Mouse (Mus musculus) bone marrow, adult 2 months (tissue): Measurements from ENCODE around the gene Shisa5. TPM values are rescaled to one million over a fixed set of nuclear protein-coding genes. Genes with fewer than 3 reads are reported as not detected.

Experiments
- H3K27ac ChIP-seq: fragments of 200-500 bp; 2 replicates; pipeline ENCODE4 v1.5.1; 2012; ENCODE audit warnings: low read depth, mild to moderate bottlenecking, control low read depth, inconsistent platforms, low read length; ENCODE audit not compliant: control insufficient read depth, poor library complexity, insufficient read depth
- H3K4me1 ChIP-seq: fragments of 200-500 bp; 2 replicates; pipeline ENCODE4 v1.6.1; 2011; ENCODE audit warnings: low read length; ENCODE audit not compliant: control insufficient read depth, insufficient read depth
- H3K4me3 ChIP-seq: fragments of 200-500 bp; replicated peaks from 2 replicates; pipeline ENCODE3; 2011; ENCODE audit warnings: mild to moderate bottlenecking, low read depth, low read length, control low read depth; ENCODE audit not compliant: control insufficient read depth
- CTCF ChIP-seq: fragments of 200-500 bp; IDR thresholded peaks from 2 replicates; pipeline ENCODE4 v1.5.1; 2011; ENCODE audit warnings: low read length, control low read depth; ENCODE audit not compliant: control insufficient read depth, insufficient read depth
- POLR2A ChIP-seq: fragments of 200-500 bp; IDR thresholded peaks from 2 replicates; pipeline ENCODE4 v1.6.1; 2011; ENCODE audit warnings: low read depth, mild to moderate bottlenecking, control low read depth, low read length, borderline replicate concordance; ENCODE audit not compliant: control insufficient read depth
- WGBS: fragments of 180-500 bp; shearing (Covaris S2); methylation state at CpG from one replicate; pipeline ENCODE4 v1.1.7; 2018; 5-methylcytosine and 5-hydroxymethylcytosine counted together
- polyA plus RNA-seq: library from polyadenylated mRNA; stranded (reverse); fragments of >200 nt; gene quantifications from 2 replicates; pipeline ENCODE4 v1.2.4, GENCODE M21; 2011; ENCODE audit warnings: low replicate concordance; ENCODE audit not compliant: missing spikeins, insufficient read depth, insufficient read length

Shisa5 gene
- polyA plus RNA-seq, 1 experiment, result 133 TPM

GRCm38 (mm10) chr9:109053366-109053765, 15.0 kb downstream of the Shisa5 start:
- H3K27ac ChIP-seq, result peak overlapping the region; percentile 2; the same call in 1 of the 2 replicates
- TF ChIP-seq CTCF, result no peak
- no peak for TF ChIP-seq POLR2A
- 77% methylated on average over 3 of the region's 3 CpGs for WGBS
- peak overlapping the region; percentile 30 for H3K4me3 ChIP-seq
- H3K4me1 ChIP-seq, result peaks cover 10% of the 10 kb centered on the region

- WGBS, result 45% methylated on average over 6 of the region's 6 CpGs
- Histone ChIP-seq H3K27ac (no peak overlapping the region), H3K4me3 (no peak overlapping the region), H3K4me1 (peaks cover 12% of the 10 kb centered on the region)
- no peak for TF ChIP-seq CTCF
These were observed 15.5 kb downstream of the Shisa5 start for GRCm38 (mm10) chr9:109053851-109054250.

DNA sequence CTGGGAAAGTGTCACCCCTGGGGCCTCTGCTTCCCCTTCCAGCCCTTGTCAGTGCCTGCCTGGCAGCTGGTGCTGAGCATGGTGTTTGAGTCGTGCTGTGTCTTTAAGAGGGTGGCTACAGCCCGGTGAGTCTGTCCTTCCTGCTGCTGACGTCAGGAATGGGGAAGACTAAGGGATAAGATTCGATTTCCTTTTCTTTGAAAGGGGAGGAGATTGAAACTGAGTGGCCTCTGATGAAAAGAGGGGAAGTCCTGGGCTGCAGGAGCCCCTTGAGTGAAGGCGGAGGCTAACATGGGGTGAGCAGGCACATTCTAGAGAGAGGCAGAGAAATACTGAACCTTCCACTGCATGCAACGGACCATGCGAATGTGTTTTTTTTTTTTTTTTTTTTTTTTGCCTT, 16.3 kb downstream of the Shisa5 start:
- peaks cover 12% of the 10 kb centered on the region for H3K4me1 ChIP-seq
- peak overlapping the region; percentile 54 for H3K27ac ChIP-seq
- TF ChIP-seq POLR2A (no peak), CTCF (no peak)
- peak overlapping the region; percentile 56 for H3K4me3 ChIP-seq
- WGBS, result 2% methylated on average over 7 of the region's 7 CpGs

- no peak for TF ChIP-seq CTCF
- no peak for TF ChIP-seq POLR2A
- Histone ChIP-seq H3K4me3 (peak overlapping the region; percentile 56), H3K4me1 (peaks cover 11% of the 10 kb centered on the region), H3K27ac (peak overlapping the region; percentile 54)
- 81% methylated on average over 12 of the region's 12 CpGs for WGBS
These were observed 17.1 kb downstream of the Shisa5 start for GRCm38 (mm10) chr9:109055271-109056030.

DNA sequence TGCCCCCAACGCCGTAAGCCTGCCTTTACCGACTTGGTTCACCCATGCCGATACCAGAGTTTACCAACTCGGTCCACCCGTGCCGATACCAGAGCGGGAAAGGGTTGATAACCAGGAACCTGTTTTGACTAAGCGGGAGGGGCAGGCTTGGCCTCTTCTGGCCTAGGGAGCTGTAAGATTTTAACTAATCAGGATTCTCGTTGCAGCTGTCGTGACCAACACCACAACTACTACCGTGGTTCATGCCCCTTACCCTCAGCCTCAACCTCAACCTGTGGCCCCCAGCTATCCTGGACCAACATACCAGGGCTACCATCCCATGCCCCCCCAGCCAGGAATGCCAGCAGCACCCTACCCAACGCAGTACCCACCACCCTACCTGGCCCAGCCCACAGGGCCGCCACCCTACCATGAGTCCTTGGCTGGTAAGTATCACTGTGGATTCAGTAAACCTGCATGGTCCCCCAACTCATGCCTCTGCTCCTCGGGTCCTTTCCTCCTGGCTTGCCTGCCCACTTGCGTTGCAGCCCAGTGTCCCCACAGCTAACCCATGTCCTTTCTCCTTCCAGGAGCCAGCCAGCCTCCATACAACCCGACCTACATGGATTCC, 17.8 kb downstream of the Shisa5 start:
- peaks cover 11% of the 10 kb centered on the region for H3K4me1 ChIP-seq
- TF ChIP-seq POLR2A, result no peak
- no peak for TF ChIP-seq CTCF
- no peak overlapping the region for H3K4me3 ChIP-seq
- WGBS, result 83% methylated on average over 17 of the region's 17 CpGs
- peak overlapping the region; percentile 12 for H3K27ac ChIP-seq

DNA sequence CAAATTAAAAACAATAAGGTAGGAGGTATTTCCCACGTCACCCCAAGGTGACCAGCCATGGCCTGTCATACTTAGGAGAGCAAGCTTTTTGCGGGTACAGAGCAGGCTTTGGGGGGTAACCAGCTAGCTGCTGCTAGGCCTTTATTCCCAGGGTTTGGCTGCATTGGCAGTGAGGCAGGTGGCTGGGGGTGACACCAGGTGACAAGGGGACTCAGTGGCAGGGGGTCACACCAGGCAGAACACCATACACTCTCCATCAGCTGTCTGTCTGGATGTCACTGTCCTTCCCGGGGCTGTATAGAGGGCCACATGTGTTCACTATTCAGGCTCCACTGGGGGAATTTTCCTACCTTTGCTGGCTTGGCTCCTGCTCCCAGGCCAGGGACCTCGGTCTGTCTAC, 18.6 kb downstream of the Shisa5 start:
- TF ChIP-seq POLR2A (no peak), CTCF (no peak)
- Histone ChIP-seq H3K4me3 (peak overlapping the region; percentile 60), H3K4me1 (peaks cover 11% of the 10 kb centered on the region), H3K27ac (peak overlapping the region; percentile 71)
- WGBS, result 70% methylated on average over 4 of the region's 4 CpGs

- H3K27ac ChIP-seq, result peak overlapping the region; percentile 78
These were observed 19.2 kb downstream of the Shisa5 start for GRCm38 (mm10) chr9:109057543-109057942.

GRCm38 (mm10) chr9:109058006-109058765, 19.8 kb downstream of the Shisa5 start:
- no peak for TF ChIP-seq CTCF
- peak; percentile 36; the same call in 1 of the 2 replicates for TF ChIP-seq POLR2A
- Histone ChIP-seq H3K4me3 (peak overlapping the region; percentile 61), H3K27ac (peak overlapping the region; percentile 78), H3K4me1 (peaks cover 11% of the 10 kb centered on the region)
- 69% methylated on average over 19 of the region's 19 CpGs for WGBS

More at GRCm38 (mm10) chr9:109057543-109057942, 19.2 kb downstream of the Shisa5 start:
- TF ChIP-seq CTCF (no peak), POLR2A (no peak)
- Histone ChIP-seq H3K4me1 (peaks cover 11% of the 10 kb centered on the region), H3K4me3 (peak overlapping the region; percentile 61)
- WGBS, result 32% methylated on average over 5 of the region's 5 CpGs
